Mouse (Mus musculus): ENCODE data around the gene Smr2. TPM values are rescaled to one million over a fixed set of nuclear protein-coding genes. Genes with fewer than 3 reads are reported as not detected.
"Not testable (repeated sequence)": the region's sequence is repeated elsewhere in the genome, so short reads cannot be mapped to it uniquely, and the experiment has no call there.

Smr2 gene
- not detected in 2 replicates for polyA plus RNA-seq (2015; fragmentation: Nextera tagmentation; extraction: Ambion mirVana)

DNA sequence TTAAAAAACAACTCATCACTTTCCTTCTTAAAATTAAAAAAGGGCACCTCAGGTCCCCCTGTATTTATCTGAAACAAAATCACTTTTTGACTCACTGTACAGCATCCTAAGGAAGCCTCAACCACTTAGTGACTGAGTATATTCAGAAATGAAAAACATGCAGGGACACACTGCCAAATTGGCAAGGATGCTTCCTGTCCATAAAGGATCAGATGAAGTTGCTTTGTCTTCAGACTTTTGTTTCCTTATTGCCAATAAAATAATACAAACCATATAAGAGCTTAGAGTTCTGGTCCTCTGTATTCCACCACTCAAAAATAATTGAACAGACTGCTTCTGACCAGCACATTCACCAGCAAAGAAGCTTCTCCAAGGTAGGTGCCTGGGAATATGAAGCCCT lies at the start of gene Smr2:
Smr2 (plus strand) TSS at position 301 of the 400 bp plus-strand sequence.
- H3K4me3 ChIP-seq; H3K36me3 ChIP-seq; H3K27ac ChIP-seq (replicated peaks); H3K9ac ChIP-seq; H3K27me3 ChIP-seq; H3K4me2 ChIP-seq; H3K9me3 ChIP-seq; ATAC-seq (ENCODE audit: low FRiP score, low read depth); H3K4me1 ChIP-seq (replicated peaks): not testable (repeated sequence)

GRCm38 (mm10) chr5:88111430-88111829 lies 25.1 kb downstream of the Smr2 start, which contains the start of gene Gm11116:
Gm11116 (minus strand) TSS chr5:88111530.
- no peak within 1 kb of the TSS for H3K4me3 ChIP-seq
- no peaks in the 10 kb centered on the region for H3K36me3 ChIP-seq
- H3K4me1 ChIP-seq (replicated peaks), result no peaks in the 10 kb centered on the region
- H3K9me3 ChIP-seq, result no peaks in the 10 kb centered on the region
- WGBS, result 96% methylated on average over 1 of the region's 1 CpGs
- ATAC-seq (ENCODE audit: low FRiP score, low read depth), result no peak
- H3K27me3 ChIP-seq, result no peaks in the 10 kb centered on the region
- no peak within 1 kb of the TSS for H3K27ac ChIP-seq (replicated peaks)
- H3K9ac ChIP-seq, result no peak within 1 kb of the TSS
- H3K4me2 ChIP-seq, result no peak within 1 kb of the TSS

DNA sequence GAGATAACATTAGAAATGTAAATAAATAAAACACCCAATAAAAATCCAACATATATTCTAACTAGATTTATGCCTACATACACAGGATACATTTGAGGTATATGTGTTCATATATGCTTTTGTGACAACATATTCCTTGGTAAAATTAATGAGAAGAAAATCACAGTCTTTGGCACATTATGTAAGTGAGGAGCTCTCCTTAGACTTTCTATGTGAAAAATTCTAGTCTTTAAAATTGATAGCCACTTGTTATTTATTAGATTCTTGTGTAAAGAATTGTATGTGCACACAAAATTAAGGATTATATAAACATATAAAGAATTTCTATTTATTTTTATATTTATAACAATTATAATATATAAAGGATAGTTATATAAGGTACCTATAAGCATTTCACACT lies 67.6 kb downstream of the Smr2 start, which contains the start of gene Gm11115:
Gm11115 (minus strand) TSS at position 101 of the 400 bp plus-strand sequence.
- Histone ChIP-seq H3K27me3 (no peaks in the 10 kb centered on the region), H3K4me2 (no peak within 1 kb of the TSS), H3K4me3 (no peak within 1 kb of the TSS), H3K36me3 (no peaks in the 10 kb centered on the region), H3K9me3 (no peaks in the 10 kb centered on the region), H3K4me1 (replicated peaks) (no peaks in the 10 kb centered on the region), H3K9ac (no peak within 1 kb of the TSS), H3K27ac (replicated peaks) (no peak within 1 kb of the TSS)
- no peak for ATAC-seq (ENCODE audit: low FRiP score, low read depth)

Other genes with a start within 250 kb of the Smr2 start
- not detected in 2 replicates for gene Odam, start 201.5 kb upstream of the Smr2 start, polyA plus RNA-seq (2015; fragmentation: Nextera tagmentation; extraction: Ambion mirVana)
- gene Csn3, start 161.0 kb upstream of the Smr2 start, polyA plus RNA-seq (2015; fragmentation: Nextera tagmentation; extraction: Ambion mirVana), result not detected in 2 replicates
- not detected in 2 replicates for gene 2310003L06Rik, start 117.1 kb upstream of the Smr2 start, polyA plus RNA-seq (2015; fragmentation: Nextera tagmentation; extraction: Ambion mirVana)
- gene Gm28434, start 117.0 kb upstream of the Smr2 start, polyA plus RNA-seq (2015; fragmentation: Nextera tagmentation; extraction: Ambion mirVana), result not detected in 2 replicates
- gene Cabs1, start 107.1 kb upstream of the Smr2 start, polyA plus RNA-seq (2015; fragmentation: Nextera tagmentation; extraction: Ambion mirVana), result not detected in 2 replicates
- not detected in 2 replicates for gene Smr3a, start 84.0 kb upstream of the Smr2 start, polyA plus RNA-seq (2015; fragmentation: Nextera tagmentation; extraction: Ambion mirVana)
- gene Gm11116, start 25.0 kb downstream of the Smr2 start, polyA plus RNA-seq (2015; fragmentation: Nextera tagmentation; extraction: Ambion mirVana), result not detected in 2 replicates
- not detected in 2 replicates for gene Gm11115, start 67.5 kb downstream of the Smr2 start, polyA plus RNA-seq (2015; fragmentation: Nextera tagmentation; extraction: Ambion mirVana)
- not detected in 2 replicates for gene Gm7714, start 182.4 kb downstream of the Smr2 start, polyA plus RNA-seq (2015; fragmentation: Nextera tagmentation; extraction: Ambion mirVana)
- gene Prol1, start 230.8 kb downstream of the Smr2 start, polyA plus RNA-seq (2015; fragmentation: Nextera tagmentation; extraction: Ambion mirVana), result not detected in 2 replicates